Mouse (Mus musculus): ENCODE measurements around the gene Tnfrsf17.
"Not testable (repeated sequence)": the region's sequence is repeated elsewhere in the genome, so short reads cannot be mapped to it uniquely, and the experiment has no call there.

DNA sequence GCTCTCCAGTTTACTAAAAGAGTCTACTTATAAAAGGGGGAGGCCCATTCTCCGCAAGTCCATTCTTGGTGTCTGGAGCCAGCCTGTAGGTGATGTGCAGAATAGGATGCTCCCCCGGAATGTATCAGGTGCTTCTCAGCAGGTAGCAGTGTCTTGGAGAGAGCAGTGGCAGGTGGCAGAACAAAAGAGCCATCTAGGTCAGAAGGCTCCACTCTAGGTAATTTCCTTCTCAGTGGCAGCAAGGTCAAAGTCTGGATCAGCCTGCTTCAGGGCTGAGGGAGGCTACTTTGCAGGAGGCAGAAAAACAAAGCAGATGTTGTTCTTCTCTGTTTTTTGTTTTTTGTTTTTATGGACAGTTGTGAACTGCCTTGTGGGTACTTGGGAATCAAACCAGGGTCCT is 47.0 kb downstream of the Tnfrsf17 start:
- TF ChIP-seq POLR2A (IDR thresholded peaks at IDR 0.05; ENCODE audit: borderline replicate concordance, low read depth, low read length); CTCF (IDR thresholded peaks at IDR 0.05; ENCODE audit: low read depth, low read length): not testable (repeated sequence)

All from bone marrow macrophage, adult 2 months (primary cell).